Mouse (Mus musculus): ENCODE measurements around the gene Gmeb2. TPM values are rescaled to one million over a fixed set of nuclear protein-coding genes. Genes with fewer than 3 reads are reported as not detected.
A peak's percentile ranks its signal among the peaks of the same experiment; 100 is the strongest.

Gene Gmeb2
- polyA plus RNA-seq, 1 experiment, result not detected

GRCm38 (mm10) chr2:181249217-181249616 lies 38.6 kb downstream of the Gmeb2 start:
- 90% methylated on average over 10 of the region's 10 CpGs for WGBS
- H3K4me1 ChIP-seq (ENCODE audit: control insufficient read depth, insufficient read depth, low read length), result no peaks in the 10 kb centered on the region

GRCm38 (mm10) chr2:181245031-181245430 lies 42.8 kb downstream of the Gmeb2 start:
- TF ChIP-seq CTCF (IDR thresholded peaks at IDR 0.05; ENCODE audit: insufficient read depth, low read depth, low read length) (no peak), POLR2A (IDR thresholded peaks at IDR 0.05; ENCODE audit: insufficient read depth, low read depth, low read length) (no peak)
- no peak overlapping the region for H3K27ac ChIP-seq (ENCODE audit: insufficient read depth, low read depth, low read length)
- 32% methylated on average over 2 of the region's 2 CpGs for WGBS
- peaks cover 5% of the 10 kb centered on the region; the same call in 1 of the 2 replicates for H3K4me1 ChIP-seq (ENCODE audit: control insufficient read depth, insufficient read depth, low read length)
- H3K4me3 ChIP-seq (ENCODE audit: insufficient read depth, low read depth, low read length), result no peak overlapping the region

More at GRCm38 (mm10) chr2:181249217-181249616, 38.6 kb downstream of the Gmeb2 start:
- TF ChIP-seq CTCF (IDR thresholded peaks at IDR 0.05; ENCODE audit: insufficient read depth, low read depth, low read length), result no peak
- no peak for TF ChIP-seq POLR2A (IDR thresholded peaks at IDR 0.05; ENCODE audit: insufficient read depth, low read depth, low read length)
- H3K4me3 ChIP-seq (ENCODE audit: insufficient read depth, low read depth, low read length), result no peak overlapping the region
- no peak overlapping the region for H3K27ac ChIP-seq (ENCODE audit: insufficient read depth, low read depth, low read length)

- Histone ChIP-seq H3K4me3 (ENCODE audit: insufficient read depth, low read depth, low read length) (no peak overlapping the region), H3K4me1 (ENCODE audit: control insufficient read depth, insufficient read depth, low read length) (peaks cover 12% of the 10 kb centered on the region), H3K27ac (ENCODE audit: insufficient read depth, low read depth, low read length) (no peak overlapping the region)
- TF ChIP-seq CTCF (IDR thresholded peaks at IDR 0.05; ENCODE audit: insufficient read depth, low read depth, low read length), result no peak
- no peak for TF ChIP-seq POLR2A (IDR thresholded peaks at IDR 0.05; ENCODE audit: insufficient read depth, low read depth, low read length)
- WGBS, result 43% methylated on average over 11 of the region's 11 CpGs
These were observed 44.0 kb downstream of the Gmeb2 start for GRCm38 (mm10) chr2:181243706-181244394.

DNA sequence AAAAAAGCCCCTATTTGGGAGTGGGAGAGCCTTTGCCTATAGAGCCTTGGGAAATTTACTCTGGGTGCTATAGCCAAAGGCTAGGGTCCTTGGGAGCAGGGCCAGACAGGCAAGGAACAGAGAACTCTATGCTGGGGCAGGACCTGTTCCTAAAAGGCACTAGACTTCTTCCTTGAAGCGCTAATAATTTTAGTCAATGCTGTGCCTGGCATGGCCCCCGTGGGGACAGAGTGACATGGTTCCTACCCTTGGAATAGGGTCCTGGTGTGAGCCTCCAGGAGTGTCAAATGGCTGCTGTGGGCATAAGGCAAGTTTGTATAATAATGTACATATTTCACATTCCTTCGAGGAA lies 45.5 kb downstream of the Gmeb2 start:
- WGBS, result 77% methylated on average over 3 of the region's 3 CpGs
- Histone ChIP-seq H3K4me3 (ENCODE audit: insufficient read depth, low read depth, low read length) (no peak overlapping the region), H3K4me1 (ENCODE audit: control insufficient read depth, insufficient read depth, low read length) (peaks cover 12% of the 10 kb centered on the region), H3K27ac (ENCODE audit: insufficient read depth, low read depth, low read length) (no peak overlapping the region)
- TF ChIP-seq CTCF (IDR thresholded peaks at IDR 0.05; ENCODE audit: insufficient read depth, low read depth, low read length), result no peak
- no peak for TF ChIP-seq POLR2A (IDR thresholded peaks at IDR 0.05; ENCODE audit: insufficient read depth, low read depth, low read length)

DNA sequence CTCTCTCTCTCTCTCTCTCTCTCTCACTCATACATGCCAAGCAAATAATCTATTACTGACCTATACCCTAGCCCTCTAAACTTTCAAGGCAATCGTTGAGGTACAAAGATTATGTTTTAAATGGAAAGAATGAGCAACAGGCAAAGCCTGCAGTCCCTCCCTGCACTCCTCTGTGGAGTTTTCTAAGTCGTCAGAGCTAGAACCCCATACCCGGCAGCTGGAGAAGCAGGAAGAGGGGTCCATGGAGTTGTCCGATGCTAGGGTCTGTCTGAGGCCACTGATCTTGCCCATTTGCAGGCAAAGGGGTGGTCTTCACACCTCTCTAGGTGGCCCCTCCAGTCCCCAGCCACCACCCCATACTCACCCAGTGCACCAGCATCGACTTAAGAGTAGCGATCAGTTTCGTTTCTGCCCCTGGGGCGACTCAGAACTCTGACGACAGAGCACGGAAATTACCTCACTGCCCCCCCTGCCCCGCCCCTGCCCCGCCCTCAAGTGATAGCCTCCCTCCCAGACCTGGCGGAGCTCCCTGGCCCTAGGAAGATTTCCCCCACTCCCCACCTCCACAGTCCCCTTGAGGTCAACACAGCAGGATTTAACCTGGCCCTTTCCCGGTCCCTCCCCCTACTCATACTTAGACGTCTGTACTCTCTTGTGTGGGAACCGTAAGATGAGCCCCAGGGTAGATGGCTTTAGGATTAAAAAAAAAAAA lies 46.1 kb downstream of the Gmeb2 start, which contains the start of gene Helz2:
TSS of gene Helz2 (minus strand) at position 426 of the 712 bp plus-strand sequence.
- peak within 1 kb of the TSS; percentile 32 for H3K4me3 ChIP-seq (ENCODE audit: insufficient read depth, low read depth, low read length)
- WGBS, result 23% methylated on average over 16 of the region's 16 CpGs
- H3K27ac ChIP-seq (ENCODE audit: insufficient read depth, low read depth, low read length), result no peak within 1 kb of the TSS
- TF ChIP-seq POLR2A (IDR thresholded peaks at IDR 0.05; ENCODE audit: insufficient read depth, low read depth, low read length), result no peak
- no peak for TF ChIP-seq CTCF (IDR thresholded peaks at IDR 0.05; ENCODE audit: insufficient read depth, low read depth, low read length)
- H3K4me1 ChIP-seq (ENCODE audit: control insufficient read depth, insufficient read depth, low read length), result peaks cover 12% of the 10 kb centered on the region

DNA sequence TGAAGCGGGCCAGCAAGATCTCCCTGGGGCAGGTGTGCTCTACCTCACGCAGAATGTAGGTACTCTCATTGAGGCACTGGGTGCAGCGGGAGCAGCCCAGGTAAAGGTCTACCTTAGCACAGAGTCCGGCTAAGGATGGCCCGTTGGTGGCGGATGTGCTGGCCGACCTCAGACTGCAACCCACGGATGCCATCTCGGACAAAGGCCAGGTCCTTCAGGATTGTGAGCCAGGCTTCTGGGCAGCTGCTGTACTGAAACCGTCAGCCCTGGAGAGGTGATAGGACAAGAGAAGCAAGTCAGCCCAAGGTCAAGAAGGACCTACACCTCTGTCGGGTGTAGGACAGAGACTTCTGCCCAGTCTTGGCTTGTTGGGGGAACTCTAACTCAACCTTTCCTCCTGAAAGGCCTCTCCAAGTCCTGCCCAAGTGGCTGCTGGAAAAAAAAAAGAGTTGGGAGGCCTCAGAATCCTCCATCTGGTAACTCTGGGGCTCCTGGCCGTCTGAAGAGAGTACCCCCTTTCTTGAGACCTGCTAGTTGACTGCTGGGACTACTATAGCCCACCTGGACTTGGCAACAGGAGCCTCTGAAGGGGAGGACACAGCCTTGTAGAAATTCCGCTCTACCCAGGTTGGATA lies 46.9 kb downstream of the Gmeb2 start:
- no peak for TF ChIP-seq POLR2A (IDR thresholded peaks at IDR 0.05; ENCODE audit: insufficient read depth, low read depth, low read length)
- no peak for TF ChIP-seq CTCF (IDR thresholded peaks at IDR 0.05; ENCODE audit: insufficient read depth, low read depth, low read length)
- 93% methylated on average over 13 of the region's 13 CpGs for WGBS
- peaks cover 12% of the 10 kb centered on the region for H3K4me1 ChIP-seq (ENCODE audit: control insufficient read depth, insufficient read depth, low read length)
- H3K4me3 ChIP-seq (ENCODE audit: insufficient read depth, low read depth, low read length), result no peak overlapping the region
- H3K27ac ChIP-seq (ENCODE audit: insufficient read depth, low read depth, low read length), result no peak overlapping the region

- no peak overlapping the region for H3K4me3 ChIP-seq (ENCODE audit: insufficient read depth, low read depth, low read length)
- no peak for TF ChIP-seq CTCF (IDR thresholded peaks at IDR 0.05; ENCODE audit: insufficient read depth, low read depth, low read length)
- no peak for TF ChIP-seq POLR2A (IDR thresholded peaks at IDR 0.05; ENCODE audit: insufficient read depth, low read depth, low read length)
- 73% methylated on average over 9 of the region's 9 CpGs for WGBS
- peaks cover 12% of the 10 kb centered on the region for H3K4me1 ChIP-seq (ENCODE audit: control insufficient read depth, insufficient read depth, low read length)
- no peak overlapping the region for H3K27ac ChIP-seq (ENCODE audit: insufficient read depth, low read depth, low read length)
These were observed 48.6 kb downstream of the Gmeb2 start for GRCm38 (mm10) chr2:181239261-181239660.

DNA sequence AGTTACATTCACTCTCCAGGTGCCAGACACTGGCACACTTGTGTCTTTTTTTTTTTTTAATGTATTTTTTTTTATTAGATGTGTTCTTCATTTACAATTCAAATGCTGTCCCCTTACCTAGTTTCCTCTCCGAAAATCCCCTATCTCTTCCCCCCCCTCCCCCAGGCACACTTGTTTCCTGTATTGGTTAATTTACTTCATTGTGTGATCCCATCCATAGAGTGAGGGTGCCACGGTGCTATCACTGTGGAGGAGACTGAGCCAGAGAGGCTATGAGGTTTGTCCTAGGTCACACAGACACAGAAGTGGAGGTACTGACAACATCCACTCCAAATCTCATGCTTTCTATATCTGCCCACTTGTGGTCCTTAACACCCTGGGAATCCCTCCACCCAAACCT lies 49.0 kb downstream of the Gmeb2 start:
- no peak overlapping the region for H3K27ac ChIP-seq (ENCODE audit: insufficient read depth, low read depth, low read length)
- H3K4me1 ChIP-seq (ENCODE audit: control insufficient read depth, insufficient read depth, low read length), result peaks cover 12% of the 10 kb centered on the region
- no peak overlapping the region for H3K4me3 ChIP-seq (ENCODE audit: insufficient read depth, low read depth, low read length)
- TF ChIP-seq CTCF (IDR thresholded peaks at IDR 0.05; ENCODE audit: insufficient read depth, low read depth, low read length) (no peak), POLR2A (IDR thresholded peaks at IDR 0.05; ENCODE audit: insufficient read depth, low read depth, low read length) (no peak)
- WGBS, result 76% methylated on average over 2 of the region's 2 CpGs

DNA sequence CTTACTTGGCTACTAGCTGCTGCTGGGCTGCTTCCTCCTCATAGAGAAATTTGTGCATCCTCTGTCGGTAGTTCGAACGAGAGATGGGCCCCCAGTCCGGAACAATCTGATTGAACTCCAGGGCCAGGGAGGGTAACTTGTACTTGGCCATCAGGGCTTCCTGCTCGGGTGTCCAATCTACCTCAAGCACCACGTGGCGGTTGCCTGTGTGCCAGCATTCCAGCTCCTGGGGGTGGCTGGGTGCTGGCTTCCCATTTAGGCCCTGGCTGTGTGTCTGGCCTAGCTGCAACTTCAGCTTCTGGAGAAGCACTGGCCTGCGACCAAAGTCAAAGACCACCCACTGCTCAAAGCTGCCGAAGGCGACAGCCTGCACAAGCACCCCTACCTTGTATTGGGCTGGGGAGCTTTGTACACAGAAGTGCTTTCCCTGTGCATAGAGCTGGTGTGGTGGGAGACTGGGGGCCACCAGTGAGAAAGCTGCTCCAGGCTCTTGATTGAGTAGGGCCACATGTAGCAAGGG lies 49.7 kb downstream of the Gmeb2 start:
- 74% methylated on average over 10 of the region's 10 CpGs for WGBS
- H3K27ac ChIP-seq (ENCODE audit: insufficient read depth, low read depth, low read length), result no peak overlapping the region
- no peak overlapping the region for H3K4me3 ChIP-seq (ENCODE audit: insufficient read depth, low read depth, low read length)
- H3K4me1 ChIP-seq (ENCODE audit: control insufficient read depth, insufficient read depth, low read length), result peaks cover 12% of the 10 kb centered on the region
- TF ChIP-seq CTCF (IDR thresholded peaks at IDR 0.05; ENCODE audit: insufficient read depth, low read depth, low read length) (no peak), POLR2A (IDR thresholded peaks at IDR 0.05; ENCODE audit: insufficient read depth, low read depth, low read length) (no peak)
